Mouse (Mus musculus) layer of hippocampus, adult 2 months (tissue): ENCODE data around the gene Elac2. TPM values are rescaled to one million over a fixed set of nuclear protein-coding genes. Genes with fewer than 3 reads are reported as not detected.

Experiments
- DNase-seq, 2 experiments: peaks; one replicate each; pipeline ENCODE4 v3.0.0; 2022; ENCODE audit warnings: low spot score in 2 of 2
- H3K27ac ChIP-seq: fragments of 200-600 bp; 2 replicates; pipeline ENCODE4 v1.8.1; 2022
- H3K4me3 ChIP-seq: fragments of 200-600 bp; 2 replicates; pipeline ENCODE4 v1.8.1; 2022; ENCODE audit warnings: mild to moderate bottlenecking
- CTCF ChIP-seq: fragments of 200-600 bp; conservative IDR thresholded peaks from 2 replicates; pipeline ENCODE4 v1.8.1; 2022; ENCODE audit warnings: antibody characterized with exemption, mild to moderate bottlenecking, moderate library complexity
- total RNA-seq, 2 experiments: library from RNA; stranded (reverse); gene quantifications; 2 replicates each; pipeline ENCODE4 v1.2.3; 2021

Elac2 gene
- total RNA-seq, 2 experiments from 2014 or later = 26.6 to 27.8 TPM

GRCm38 (mm10) chr11:65038996-65039395 is 60.2 kb downstream of the Elac2 start:
- no peak for DNase-seq
- Histone ChIP-seq H3K27ac (no peak overlapping the region), H3K4me3 (no peak overlapping the region)
- no peak for TF ChIP-seq CTCF

GRCm38 (mm10) chr11:65039517-65040095 is 60.8 kb downstream of the Elac2 start:
- DNase-seq = no peak
- H3K4me3 ChIP-seq = no peak overlapping the region
- no peak for TF ChIP-seq CTCF
- H3K27ac ChIP-seq = no peak overlapping the region

- no peak for TF ChIP-seq CTCF
- DNase-seq = no peak
- Histone ChIP-seq H3K4me3 (no peak overlapping the region), H3K27ac (no peak overlapping the region)
These were observed 61.7 kb downstream of the Elac2 start for GRCm38 (mm10) chr11:65040556-65040955.

- Histone ChIP-seq H3K27ac (no peak overlapping the region), H3K4me3 (no peak overlapping the region)
- no peak for DNase-seq
- TF ChIP-seq CTCF = no peak
These were observed 70.3 kb downstream of the Elac2 start for GRCm38 (mm10) chr11:65049090-65049489.

- no peak overlapping the region for H3K4me3 ChIP-seq
- TF ChIP-seq CTCF = no peak
- no peak for DNase-seq
- no peak overlapping the region for H3K27ac ChIP-seq
These were observed 72.0 kb downstream of the Elac2 start for GRCm38 (mm10) chr11:65050819-65051218.

Other genes starting within 250 kb of the Elac2 start
- gene 1700086D15Rik, start 180.9 kb downstream of the Elac2 start, total RNA-seq = 1 to 10 TPM; 3.2 to 4.7 TPM
- 100 to 1,000 TPM; 117 to 123 TPM for gene Arhgap44, start 183.9 kb downstream of the Elac2 start, total RNA-seq